Mouse (Mus musculus) gastrocnemius, postnatal 4 days (tissue): ENCODE measurements around the gene Slit1. TPM values are rescaled to one million over a fixed set of nuclear protein-coding genes. Genes with fewer than 3 reads are reported as not detected.

Source experiments
- microRNA-seq: library from miRNA; unstranded; fragments of <30 nt; microRNA quantifications from one replicate; pipeline ENCODE4 v1.2.0, GENCODE M21; 2021
- total RNA-seq, 2 experiments: library from RNA; stranded (reverse); gene quantifications; 2 replicates each; pipeline ENCODE4 v1.2.3; 2021

Slit1 gene
- total RNA-seq, 2 experiments from 2014 or later, result 1.2 to 2.3 TPM

Small RNA genes within 50 kb of the gene (microRNA-seq; reads per million reads assigned to microRNA genes)
- gene Mir8091, result not detected

Other genes starting within 250 kb of the Slit1 start
- 10 to 100 TPM; 10.6 to 11.0 TPM for gene Gm340, start 161.3 kb downstream of the Slit1 start, total RNA-seq
- gene Arhgap19, start 58.4 kb upstream of the Slit1 start, total RNA-seq, result 10 to 100 TPM; 14.5 to 15.4 TPM
- 1 to 10 TPM; 4.6 to 6.7 TPM for gene Frat1, start 86.3 kb upstream of the Slit1 start, total RNA-seq
- gene Frat2, start 104.5 kb upstream of the Slit1 start, total RNA-seq, result 10 to 100 TPM; 11.7 to 14.1 TPM
- 10 to 100 TPM; 21.1 to 22.4 TPM for gene Rrp12, start 152.5 kb upstream of the Slit1 start, total RNA-seq
- 10 to 100 TPM; 53.2 to 57.9 TPM for gene Pgam1, start 168.3 kb upstream of the Slit1 start, total RNA-seq
- 10 to 100 TPM; 19.6 to 24.5 TPM for gene Exosc1, start 189.8 kb upstream of the Slit1 start, total RNA-seq
- 10 to 100 TPM; 36.0 to 36.5 TPM for gene Zdhhc16, start 189.8 kb upstream of the Slit1 start, total RNA-seq
- gene Mms19, start 237.5 kb upstream of the Slit1 start, total RNA-seq, result 10 to 100 TPM; 20.5 to 29.1 TPM
- 10 to 100 TPM; 37.5 to 39.7 TPM for gene Ubtd1, start 238.1 kb upstream of the Slit1 start, total RNA-seq